Mouse (Mus musculus): ENCODE measurements around the gene Fam117b.

DNA sequence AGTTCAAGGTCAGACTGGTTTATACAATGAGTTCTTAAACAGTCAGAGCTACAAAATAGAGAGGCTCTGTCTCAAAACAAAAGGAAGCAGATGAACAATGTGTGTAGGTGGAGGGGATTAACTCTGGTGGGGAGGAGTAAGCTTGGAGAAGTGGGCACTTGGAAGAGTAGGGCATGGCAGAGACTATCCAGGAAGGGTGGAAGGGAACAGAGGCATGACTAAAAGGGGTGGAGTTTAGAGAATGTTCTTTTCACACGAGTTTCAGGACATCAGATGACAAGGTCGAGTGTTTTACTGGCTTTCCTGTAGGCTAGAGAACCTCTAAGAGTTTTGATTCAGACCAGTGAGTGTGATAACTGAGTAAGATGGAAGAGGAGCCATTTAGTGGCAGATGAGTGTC lies 5.1 kb upstream of the Fam117b start:
- no peak for TF ChIP-seq CTCF (IDR thresholded peaks at IDR 0.05; ENCODE audit: low read depth, low read length)
- TF ChIP-seq GATA1 (IDR thresholded peaks at IDR 0.05; ENCODE audit: borderline replicate concordance, low read length) = no peak

All from G1E (cell line).